Mouse (Mus musculus) lung, embryonic 15.5 days (tissue): ENCODE measurements around the gene Zbp1. TPM values are rescaled to one million over a fixed set of nuclear protein-coding genes. Genes with fewer than 3 reads are reported as not detected.

ENCODE experiments used
- ATAC-seq: fragments of 200-750 bp; cut with Nextera tagmentation; 2 replicates; pipeline ENCODE4 v1.8.0; 2017; ENCODE audit warnings: moderate number of reproducible peaks, borderline replicate concordance; ENCODE audit not compliant: low FRiP score, low TSS enrichment; ENCODE audit errors: extremely low read depth
- H3K27ac ChIP-seq: fragments of 300-500 bp; sonication (generic); 2 replicates; pipeline ENCODE4 v1.5.1; 2015; ENCODE audit warnings: moderate library complexity, mild to moderate bottlenecking, inconsistent platforms
- H3K27me3 ChIP-seq: fragments of 300-500 bp; sonication (generic); 2 replicates; pipeline ENCODE4 v1.6.1; 2015; ENCODE audit warnings: inconsistent platforms
- H3K36me3 ChIP-seq: fragments of 300-500 bp; sonication (generic); 2 replicates; pipeline ENCODE4 v1.6.1; 2015; ENCODE audit warnings: inconsistent platforms
- H3K4me1 ChIP-seq: fragments of 300-500 bp; sonication (generic); 2 replicates; pipeline ENCODE4 v1.6.1; 2015; ENCODE audit warnings: inconsistent platforms
- H3K4me2 ChIP-seq: fragments of 300-500 bp; sonication (generic); 2 replicates; pipeline ENCODE4 v1.6.1; 2015; ENCODE audit warnings: inconsistent platforms, mild to moderate bottlenecking, moderate library complexity
- H3K4me3 ChIP-seq: fragments of 300-500 bp; sonication (generic); 2 replicates; pipeline ENCODE4 v1.5.1; 2015; ENCODE audit warnings: mild to moderate bottlenecking, inconsistent platforms
- H3K9ac ChIP-seq: fragments of 300-500 bp; sonication (generic); 2 replicates; pipeline ENCODE4 v1.6.1; 2015; ENCODE audit warnings: inconsistent platforms
- H3K9me3 ChIP-seq: fragments of 300-500 bp; sonication (generic); 2 replicates; pipeline ENCODE4 v1.6.1; 2016; ENCODE audit warnings: inconsistent platforms
- whole genome bisulfite sequencing: fragments of 180-500 bp; shearing (Covaris S2); methylation state at CpG from one replicate; pipeline ENCODE4 v1.1.7; 2015; 5-methylcytosine and 5-hydroxymethylcytosine counted together
- polyA plus RNA-seq: library from polyadenylated mRNA; unstranded; fragments of >200 nt; fragmentation: Nextera tagmentation; extraction: Ambion mirVana; gene quantifications from 2 replicates; pipeline ENCODE4 v1.2.1, GENCODE M21; 2015

Zbp1 gene
- polyA plus RNA-seq, 1 experiment from 2014 or later, result 0.95 TPM

DNA sequence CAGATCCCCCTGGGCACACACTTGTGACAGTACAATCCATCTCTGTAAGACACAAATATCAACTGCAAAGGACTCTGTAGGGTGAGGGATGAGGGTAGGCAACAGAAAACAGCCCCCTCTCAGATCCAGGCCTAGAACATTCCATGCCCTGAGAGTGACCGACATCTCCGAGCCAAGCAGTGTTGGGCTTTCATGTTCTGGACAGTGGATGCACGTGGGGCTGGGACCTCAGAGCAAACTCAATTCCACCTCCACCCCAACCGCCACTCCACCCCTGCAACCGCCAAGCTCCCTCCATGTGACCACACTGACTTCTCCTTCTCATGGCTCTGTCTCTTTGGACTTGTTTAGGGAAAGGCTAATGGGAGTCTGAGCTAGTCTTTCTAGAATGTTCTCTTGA lies 46.8 kb downstream of the Zbp1 start:
- no peak overlapping the region for H3K27ac ChIP-seq

DNA sequence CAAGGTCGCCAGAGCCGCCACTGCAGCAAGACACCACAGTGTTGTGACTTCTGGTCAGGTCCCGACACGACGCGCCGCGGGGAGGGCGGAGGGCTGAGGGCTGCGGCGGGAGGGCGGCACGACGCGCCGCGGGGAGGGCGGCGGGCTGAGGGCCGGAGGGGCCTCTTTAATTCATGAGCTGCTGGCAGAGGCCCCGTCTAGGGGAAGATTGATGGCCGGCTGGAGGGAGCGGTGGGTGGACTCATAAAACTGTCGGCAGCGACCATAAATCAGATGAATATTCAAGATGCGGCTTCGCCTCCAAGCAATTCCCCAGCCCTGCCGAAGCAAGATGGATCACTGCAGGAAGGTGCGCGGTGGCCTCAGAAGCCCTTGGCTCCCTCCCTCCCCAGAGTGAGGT lies 47.3 kb downstream of the Zbp1 start:
- H3K9me3 ChIP-seq, result no peaks in the 10 kb centered on the region
- H3K4me2 ChIP-seq, result peak overlapping the region; percentile 51
- H3K27me3 ChIP-seq, result peaks cover 37% of the 10 kb centered on the region
- no peaks in the 10 kb centered on the region for H3K36me3 ChIP-seq
- ATAC-seq, result no peak
- peak overlapping the region; percentile 13; the same call in 1 of the 2 replicates for H3K4me3 ChIP-seq
- H3K4me1 ChIP-seq, result peaks cover 31% of the 10 kb centered on the region
- H3K27ac ChIP-seq, result no peak overlapping the region
- no peak overlapping the region for H3K9ac ChIP-seq
- WGBS, result 1% methylated on average over 30 of the region's 30 CpGs

More for the DNA sequence above, 46.8 kb downstream of the Zbp1 start:
- Histone ChIP-seq H3K27me3 (peaks cover 37% of the 10 kb centered on the region), H3K9ac (no peak overlapping the region), H3K9me3 (no peaks in the 10 kb centered on the region), H3K4me2 (peak overlapping the region; percentile 51), H3K36me3 (no peaks in the 10 kb centered on the region), H3K4me1 (peaks cover 31% of the 10 kb centered on the region), H3K4me3 (no peak overlapping the region)
- 59% methylated on average over 5 of the region's 5 CpGs for WGBS
- ATAC-seq, result no peak

DNA sequence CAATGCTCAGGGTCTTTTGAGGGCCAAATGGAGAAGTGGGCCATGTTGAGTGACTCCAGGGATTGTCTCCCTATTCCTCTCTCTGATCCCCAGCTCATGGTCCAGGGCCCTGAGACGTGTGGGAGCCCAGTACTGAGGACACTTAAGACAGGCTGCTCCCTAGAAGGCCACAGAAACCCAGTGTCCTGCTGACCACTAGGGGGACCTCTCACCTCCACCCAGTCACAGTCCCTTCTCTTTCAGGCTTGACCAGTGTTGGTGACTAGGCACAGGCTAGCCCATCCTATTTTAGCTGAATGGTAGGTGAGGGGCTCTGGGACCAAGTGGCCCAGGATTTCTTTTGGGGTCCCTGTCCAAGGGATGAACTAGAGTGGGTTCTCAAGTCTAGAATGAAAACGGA lies 48.0 kb downstream of the Zbp1 start:
- no peaks in the 10 kb centered on the region for H3K36me3 ChIP-seq
- no peak overlapping the region for H3K4me2 ChIP-seq
- H3K4me1 ChIP-seq, result peaks cover 31% of the 10 kb centered on the region
- H3K27ac ChIP-seq, result no peak overlapping the region
- H3K9me3 ChIP-seq, result no peaks in the 10 kb centered on the region
- H3K27me3 ChIP-seq, result peaks cover 37% of the 10 kb centered on the region
- ATAC-seq, result no peak
- no peak overlapping the region for H3K4me3 ChIP-seq
- 38% methylated on average over 2 of the region's 2 CpGs for WGBS
- H3K9ac ChIP-seq, result no peak overlapping the region

DNA sequence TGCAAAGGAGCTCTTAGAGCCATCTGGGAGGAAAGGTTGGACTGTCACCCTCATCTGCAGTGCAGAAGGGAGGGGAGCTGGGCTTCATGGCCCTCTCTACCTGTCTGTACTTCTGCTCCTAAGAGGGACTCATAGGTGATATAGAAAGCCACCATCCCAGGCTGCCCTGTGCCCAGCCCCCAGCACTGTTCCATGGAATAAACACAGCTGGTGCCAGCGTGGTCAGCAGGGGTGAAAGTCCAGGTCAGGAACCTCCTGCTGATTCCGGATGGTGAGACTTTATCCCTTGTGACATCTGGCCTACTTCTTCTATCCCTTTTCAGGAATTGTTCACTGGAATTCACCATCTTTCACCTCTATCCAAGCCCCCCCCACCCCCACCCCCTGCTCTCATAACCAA lies 48.6 kb downstream of the Zbp1 start:
- 51% methylated on average over 2 of the region's 2 CpGs for WGBS
- Histone ChIP-seq H3K4me3 (no peak overlapping the region), H3K9ac (no peak overlapping the region), H3K27ac (no peak overlapping the region), H3K36me3 (no peaks in the 10 kb centered on the region), H3K4me2 (no peak overlapping the region), H3K27me3 (peaks cover 37% of the 10 kb centered on the region), H3K9me3 (no peaks in the 10 kb centered on the region), H3K4me1 (peaks cover 31% of the 10 kb centered on the region)
- ATAC-seq, result no peak

DNA sequence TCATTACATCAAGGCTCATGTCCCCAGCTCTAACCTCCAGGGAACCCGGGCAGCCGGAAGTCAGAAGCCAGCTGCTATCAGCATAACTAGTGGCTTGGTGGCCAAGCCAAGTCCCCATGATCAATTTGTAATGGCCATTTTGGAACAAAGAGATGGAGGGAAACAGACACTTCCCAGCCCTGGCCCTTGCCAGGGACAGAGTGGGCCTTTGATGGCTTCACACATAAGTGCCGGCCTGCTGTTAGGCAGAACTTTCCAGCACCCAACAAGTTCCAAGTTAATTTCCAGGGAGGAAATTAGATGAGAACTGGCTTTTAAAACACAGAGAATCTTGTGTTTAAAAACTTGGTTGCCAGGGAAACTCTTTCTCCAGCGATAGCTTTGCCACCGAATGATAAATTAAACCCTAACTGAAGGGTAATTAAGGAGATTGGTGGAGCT lies 50.3 kb downstream of the Zbp1 start:
- Histone ChIP-seq H3K27me3 (peaks cover 37% of the 10 kb centered on the region), H3K9ac (no peak overlapping the region), H3K4me2 (no peak overlapping the region), H3K9me3 (no peaks in the 10 kb centered on the region), H3K4me1 (peaks cover 18% of the 10 kb centered on the region), H3K36me3 (no peaks in the 10 kb centered on the region), H3K4me3 (no peak overlapping the region), H3K27ac (no peak overlapping the region)
- 61% methylated on average over 5 of the region's 5 CpGs for WGBS
- ATAC-seq, result no peak

DNA sequence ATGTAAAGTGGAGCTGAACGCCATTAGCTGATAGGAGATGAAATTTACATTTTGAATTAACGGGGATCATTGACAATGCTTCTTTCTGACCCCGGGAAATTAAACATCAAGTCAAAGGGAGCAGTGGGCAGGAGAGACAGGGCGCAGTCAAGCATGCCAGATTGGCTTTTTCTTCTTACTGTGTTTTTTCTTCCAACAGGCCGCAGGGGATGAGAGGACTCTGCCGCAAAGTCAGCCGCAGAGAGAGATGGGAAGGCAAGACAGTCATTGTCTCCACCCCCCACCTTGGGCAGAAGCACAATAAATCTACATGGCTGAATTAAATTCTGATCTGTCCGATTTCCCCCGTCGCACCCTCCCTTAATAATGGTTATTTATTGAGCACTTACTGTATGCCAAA lies 53.4 kb downstream of the Zbp1 start:
- H3K36me3 ChIP-seq, result no peaks in the 10 kb centered on the region
- 79% methylated on average over 10 of the region's 10 CpGs for WGBS
- peaks cover 12% of the 10 kb centered on the region for H3K27me3 ChIP-seq
- ATAC-seq, result no peak
- no peak overlapping the region for H3K9ac ChIP-seq
- no peaks in the 10 kb centered on the region for H3K4me1 ChIP-seq
- no peak overlapping the region for H3K4me2 ChIP-seq
- no peak overlapping the region for H3K27ac ChIP-seq
- H3K9me3 ChIP-seq, result no peaks in the 10 kb centered on the region
- H3K4me3 ChIP-seq, result no peak overlapping the region

DNA sequence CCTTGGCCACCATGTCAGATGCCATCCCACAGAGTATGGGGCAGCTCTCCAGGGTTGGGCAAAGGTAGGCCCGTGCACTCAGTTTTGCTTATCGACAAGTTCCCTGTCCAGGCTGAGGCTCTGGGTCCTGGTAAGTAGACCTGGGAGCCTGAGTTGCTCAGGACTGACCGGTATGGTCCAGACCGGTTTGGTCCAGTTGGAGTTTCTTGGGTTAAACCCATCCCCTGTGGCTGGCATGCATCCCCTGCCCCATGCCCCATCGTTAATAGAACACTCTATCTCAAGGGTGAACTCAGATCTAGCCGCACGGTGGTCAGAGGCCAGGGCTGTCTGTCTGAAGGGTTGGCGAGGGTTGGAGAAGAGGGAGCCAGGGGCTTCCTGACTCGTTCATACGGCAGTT lies 53.8 kb downstream of the Zbp1 start:
- H3K27me3 ChIP-seq, result peaks cover 8% of the 10 kb centered on the region
- no peak overlapping the region for H3K27ac ChIP-seq
- ATAC-seq, result no peak
- H3K9me3 ChIP-seq, result no peaks in the 10 kb centered on the region
- no peaks in the 10 kb centered on the region for H3K4me1 ChIP-seq
- 83% methylated on average over 10 of the region's 10 CpGs for WGBS
- no peak overlapping the region for H3K4me3 ChIP-seq
- H3K36me3 ChIP-seq, result no peaks in the 10 kb centered on the region
- no peak overlapping the region for H3K9ac ChIP-seq
- H3K4me2 ChIP-seq, result no peak overlapping the region

DNA sequence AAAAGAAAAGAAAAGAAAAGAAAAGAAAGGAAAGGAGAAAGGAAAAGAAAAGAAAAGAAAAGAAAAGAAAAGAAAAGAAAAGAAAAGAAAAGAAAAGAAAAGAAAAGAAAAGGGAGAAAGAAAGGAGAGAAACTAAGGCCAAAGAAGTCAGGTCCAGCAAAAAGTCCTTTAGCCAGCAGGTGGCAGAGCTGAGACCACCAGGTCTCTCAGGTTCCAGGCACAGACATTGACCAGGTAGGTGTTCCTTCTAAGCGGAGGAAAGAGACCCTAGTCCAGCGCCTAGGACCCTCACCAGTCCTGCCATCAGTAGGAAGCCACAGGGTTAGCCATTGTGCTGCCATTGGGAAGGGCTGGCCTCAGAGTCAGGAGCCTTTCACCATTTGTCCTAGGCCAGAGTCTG lies 54.4 kb downstream of the Zbp1 start:
- no peak overlapping the region for H3K9ac ChIP-seq
- no peak for ATAC-seq
- H3K4me2 ChIP-seq, result no peak overlapping the region
- H3K36me3 ChIP-seq, result no peaks in the 10 kb centered on the region
- H3K27me3 ChIP-seq, result peaks cover 2% of the 10 kb centered on the region; the same call in 1 of the 2 replicates
- H3K4me1 ChIP-seq, result peaks cover 5% of the 10 kb centered on the region
- no peaks in the 10 kb centered on the region for H3K9me3 ChIP-seq
- H3K4me3 ChIP-seq, result no peak overlapping the region
- no peak overlapping the region for H3K27ac ChIP-seq
- 40% methylated on average over 2 of the region's 2 CpGs for WGBS

DNA sequence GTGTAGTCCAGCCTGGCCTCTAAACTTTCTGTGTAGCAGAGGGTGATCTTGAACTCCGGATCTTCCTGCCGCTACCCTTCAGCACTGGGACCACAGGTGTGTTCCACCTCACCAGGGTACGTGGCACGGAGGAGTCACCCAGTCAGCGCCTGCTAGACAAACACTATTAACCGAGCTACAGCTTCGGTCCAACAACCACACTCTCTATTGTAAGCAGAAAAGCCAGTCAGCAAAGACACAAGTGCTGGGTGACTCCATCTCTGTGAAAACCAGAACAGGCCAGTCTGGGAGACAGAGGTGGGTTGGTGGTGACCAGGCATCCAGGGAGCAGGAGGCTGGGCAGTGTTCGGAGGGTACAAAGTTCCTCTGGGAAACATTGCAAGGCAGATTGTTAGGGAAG lies 55.3 kb downstream of the Zbp1 start:
- Histone ChIP-seq H3K27ac (no peak overlapping the region), H3K36me3 (no peaks in the 10 kb centered on the region), H3K9me3 (no peaks in the 10 kb centered on the region), H3K4me3 (no peak overlapping the region), H3K9ac (no peak overlapping the region), H3K27me3 (no peaks in the 10 kb centered on the region), H3K4me1 (peaks cover 6% of the 10 kb centered on the region), H3K4me2 (no peak overlapping the region)
- WGBS, result 72% methylated on average over 8 of the region's 8 CpGs
- no peak for ATAC-seq

DNA sequence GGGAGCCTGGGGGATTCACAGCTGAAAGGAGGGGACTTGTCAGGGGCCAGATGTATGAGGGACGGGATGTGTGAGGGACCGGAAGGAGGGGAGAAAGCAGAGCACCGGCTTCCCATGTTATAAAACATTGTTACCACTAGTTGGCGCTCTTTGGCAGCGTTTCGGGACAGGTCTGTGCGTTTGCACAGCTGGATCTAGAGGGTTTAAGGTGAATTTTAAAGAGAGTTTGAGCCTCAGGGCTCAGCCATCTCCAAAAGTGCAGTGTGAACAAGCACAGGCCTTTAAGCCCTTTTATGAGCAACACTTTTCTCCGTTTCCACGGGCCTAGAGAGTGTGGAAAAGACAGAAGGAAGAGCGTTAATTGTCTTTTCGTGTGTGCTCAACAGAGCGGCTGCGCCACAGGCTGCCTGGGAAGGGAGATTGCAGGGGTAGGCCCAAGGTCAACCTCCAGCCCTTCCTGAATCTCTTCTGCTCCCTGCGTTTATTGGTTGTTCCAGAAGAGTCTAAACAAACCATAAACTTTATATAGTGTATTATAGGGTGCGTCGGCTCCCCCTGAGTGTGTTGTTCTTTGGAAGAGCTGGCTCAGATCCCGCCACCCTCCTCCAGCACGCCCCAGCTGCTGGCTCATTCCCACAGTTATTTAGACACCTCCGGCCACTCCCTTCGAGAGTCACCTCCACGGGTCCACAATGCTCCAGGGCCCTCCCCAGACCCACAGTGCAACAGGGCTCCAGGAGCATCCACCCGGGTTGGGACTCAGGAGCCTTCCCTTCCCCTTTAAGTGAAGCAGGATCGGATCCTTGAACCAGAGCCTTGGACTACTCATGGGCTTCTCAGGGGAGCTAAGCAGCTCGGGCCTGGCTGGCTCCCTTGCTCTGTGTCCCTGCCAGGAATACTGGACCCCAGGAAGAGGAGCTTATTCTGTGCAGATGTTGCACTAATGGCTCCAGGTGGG lies 59.1 kb downstream of the Zbp1 start:
- no peak overlapping the region for H3K4me3 ChIP-seq
- H3K27ac ChIP-seq, result peak overlapping the region; percentile 37; the same call in 1 of the 2 replicates
- 40% methylated on average over 24 of the region's 24 CpGs for WGBS
- H3K9ac ChIP-seq, result no peak overlapping the region
- no peaks in the 10 kb centered on the region for H3K9me3 ChIP-seq
- H3K4me1 ChIP-seq, result peaks cover 6% of the 10 kb centered on the region
- no peak overlapping the region; the same call in 1 of the 2 replicates for H3K4me2 ChIP-seq
- peak; percentile 87 for ATAC-seq
- no peaks in the 10 kb centered on the region for H3K36me3 ChIP-seq
- no peaks in the 10 kb centered on the region for H3K27me3 ChIP-seq

DNA sequence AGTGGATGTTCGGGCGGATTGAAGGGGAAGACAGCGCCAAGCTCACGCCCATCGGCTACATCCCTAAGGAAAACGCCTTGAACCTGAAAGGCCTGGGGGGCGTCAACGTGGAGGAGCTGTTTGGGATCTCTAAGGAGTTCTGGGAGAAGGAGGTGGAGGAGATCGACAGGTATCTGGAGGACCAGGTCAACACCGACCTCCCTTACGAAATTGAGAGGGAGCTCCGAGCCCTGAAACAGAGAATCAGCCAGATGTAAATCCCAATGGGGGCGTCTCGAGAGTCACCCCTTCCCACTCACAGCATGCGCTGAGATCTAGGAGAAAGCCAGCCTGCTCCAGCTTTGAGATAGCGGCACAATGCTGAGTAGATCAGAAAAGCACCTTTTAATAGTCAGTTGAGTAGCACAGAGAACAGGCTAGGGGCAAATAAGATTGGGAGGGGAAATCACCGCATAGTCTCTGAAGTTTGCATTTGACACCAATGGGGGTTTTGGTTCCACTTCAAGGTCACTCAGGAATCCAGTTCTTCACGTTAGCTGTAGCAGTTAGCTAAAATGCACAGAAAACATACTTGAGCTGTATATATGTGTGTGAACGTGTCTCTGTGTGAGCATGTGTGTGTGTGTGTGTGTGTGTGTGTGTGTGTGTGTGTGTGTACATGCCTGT lies 60.2 kb downstream of the Zbp1 start:
- no peaks in the 10 kb centered on the region for H3K9me3 ChIP-seq
- H3K9ac ChIP-seq, result no peak overlapping the region
- H3K4me1 ChIP-seq, result peaks cover 6% of the 10 kb centered on the region
- no peaks in the 10 kb centered on the region for H3K27me3 ChIP-seq
- H3K4me3 ChIP-seq, result no peak overlapping the region
- H3K4me2 ChIP-seq, result no peak overlapping the region
- no peaks in the 10 kb centered on the region for H3K36me3 ChIP-seq
- ATAC-seq, result no peak
- H3K27ac ChIP-seq, result no peak overlapping the region
- WGBS, result 81% methylated on average over 19 of the region's 19 CpGs

DNA sequence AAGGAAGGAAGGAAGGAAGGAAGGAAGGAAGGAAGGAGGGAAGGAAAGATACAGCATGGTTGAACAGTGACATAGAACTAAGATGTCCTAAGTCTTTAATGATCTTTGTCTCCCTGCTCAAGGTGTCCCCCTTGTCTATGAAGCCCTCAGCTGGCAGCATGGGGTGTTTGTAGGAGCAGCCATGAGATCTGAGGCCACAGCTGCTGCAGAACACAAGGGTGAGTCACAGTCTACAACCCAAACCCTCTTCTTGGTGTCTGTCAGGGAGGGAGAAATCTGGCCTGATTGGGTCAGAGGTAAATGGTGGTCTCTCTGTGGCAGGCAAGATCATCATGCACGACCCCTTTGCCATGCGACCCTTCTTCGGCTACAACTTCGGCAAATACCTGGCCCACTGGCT lies 60.9 kb downstream of the Zbp1 start:
- 92% methylated on average over 4 of the region's 4 CpGs for WGBS
- H3K9ac ChIP-seq, result no peak overlapping the region
- peaks cover 6% of the 10 kb centered on the region for H3K4me1 ChIP-seq
- H3K27me3 ChIP-seq, result no peaks in the 10 kb centered on the region
- no peak overlapping the region for H3K27ac ChIP-seq
- H3K4me3 ChIP-seq, result no peak overlapping the region
- no peaks in the 10 kb centered on the region for H3K9me3 ChIP-seq
- ATAC-seq, result no peak
- no peaks in the 10 kb centered on the region for H3K36me3 ChIP-seq
- no peak overlapping the region for H3K4me2 ChIP-seq
